Mouse (Mus musculus): ENCODE measurements around the gene Hmga1. TPM values are rescaled to one million over a fixed set of nuclear protein-coding genes. Genes with fewer than 3 reads are reported as not detected.

The Hmga1 gene
- polyA plus RNA-seq, 1 experiment from 2014 or later: 120 TPM

DNA sequence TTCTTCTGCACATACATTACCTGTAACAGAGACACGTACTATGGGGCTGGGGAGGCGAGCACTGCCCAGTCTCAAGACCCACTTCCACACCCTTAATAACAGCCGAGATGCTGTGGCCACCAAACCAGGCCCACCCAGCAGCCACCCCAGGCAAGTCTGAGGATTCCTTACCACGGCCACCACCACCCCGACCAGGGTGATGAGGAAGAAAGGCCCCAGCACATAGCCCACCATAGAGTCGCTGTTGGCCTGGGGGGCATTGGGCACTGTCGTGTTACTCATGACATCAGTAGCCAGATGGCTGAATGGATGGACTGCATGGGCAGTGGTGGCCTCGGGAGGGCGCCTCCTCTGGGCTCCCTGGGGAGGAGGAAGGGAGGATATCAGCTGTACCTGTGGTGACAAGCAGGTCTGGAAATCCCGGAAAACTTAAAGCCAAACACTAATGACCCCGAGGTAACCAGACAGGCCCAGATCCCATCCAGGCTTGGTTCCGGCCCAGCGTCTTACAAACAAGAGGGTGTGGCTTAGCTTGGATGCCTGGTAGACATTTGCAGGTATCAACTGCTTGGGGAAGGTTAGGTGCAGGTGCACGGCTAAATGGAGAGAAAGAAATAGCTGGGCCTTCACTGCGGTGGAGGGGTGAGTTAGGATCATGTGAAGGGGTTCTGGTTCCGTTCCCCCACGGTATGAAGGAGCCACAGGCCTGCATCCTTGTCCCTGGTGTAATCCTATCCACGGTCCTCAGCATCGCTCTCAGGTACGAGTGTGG lies 8.3 kb downstream of the Hmga1 start:
- H3K4me3 ChIP-seq (replicated peaks): peak overlapping the region; percentile 68
- peak overlapping the region; percentile 80 for H3K9ac ChIP-seq (replicated peaks)
- H3K4me2 ChIP-seq (replicated peaks): peak overlapping the region; percentile 90
- peak overlapping the region; percentile 56 for H3K27ac ChIP-seq
- H3K4me1 ChIP-seq (replicated peaks): peaks cover 42% of the 10 kb centered on the region
- peaks cover 10% of the 10 kb centered on the region for H3K36me3 ChIP-seq
- H3K9me3 ChIP-seq: no peaks in the 10 kb centered on the region
- 11% methylated on average over 20 of the region's 20 CpGs for WGBS
- no peaks in the 10 kb centered on the region for H3K27me3 ChIP-seq
- no peak for ATAC-seq

DNA sequence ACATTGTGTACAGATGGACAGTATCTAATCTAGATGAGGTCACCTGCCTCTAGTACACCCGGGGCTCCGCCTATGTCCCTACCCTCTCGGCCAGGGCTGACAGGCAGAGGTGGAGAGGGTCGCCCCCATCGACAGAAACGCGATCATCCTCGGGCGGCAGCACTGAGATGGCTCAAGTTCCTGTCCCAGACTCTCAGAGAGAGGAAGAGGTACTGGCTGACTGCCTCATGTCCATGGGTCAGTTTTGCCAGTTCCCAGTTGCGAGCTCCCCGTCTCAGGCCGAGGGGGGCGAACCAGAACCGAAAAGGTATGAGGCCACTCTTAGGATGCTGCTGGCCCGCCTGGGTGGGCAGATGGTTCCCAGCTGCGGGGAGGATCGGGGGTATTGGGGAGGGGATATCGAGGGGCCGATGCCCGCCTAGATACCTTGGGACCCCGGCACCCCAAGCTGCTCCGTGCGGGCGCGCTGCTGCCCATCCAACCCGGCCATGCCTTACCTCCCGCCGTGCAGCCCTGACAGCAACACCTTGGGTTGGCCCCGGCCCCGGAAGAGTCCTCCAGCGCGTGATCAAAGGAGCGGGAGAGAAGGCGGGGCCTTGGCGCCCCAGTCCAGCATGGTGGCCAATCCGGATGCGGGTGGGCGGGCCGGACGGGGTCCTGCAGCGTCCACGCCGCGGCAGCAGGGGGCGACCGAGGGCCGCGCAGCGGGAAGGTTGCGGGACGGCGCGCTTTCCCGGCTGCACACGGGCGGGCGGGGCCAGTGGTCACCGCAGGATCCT lies 9.1 kb downstream of the Hmga1 start, which contains the start of gene AI413582:
Gene AI413582 (minus strand): TSS at position 594 of the 779 bp plus-strand sequence.
- H3K27ac ChIP-seq: peak within 1 kb of the TSS; percentile 59
- peaks cover 10% of the 10 kb centered on the region for H3K36me3 ChIP-seq
- peaks cover 36% of the 10 kb centered on the region for H3K4me1 ChIP-seq (replicated peaks)
- peak within 1 kb of the TSS; percentile 68 for H3K4me3 ChIP-seq (replicated peaks)
- H3K4me2 ChIP-seq (replicated peaks): peak within 1 kb of the TSS; percentile 90
- peak within 1 kb of the TSS; percentile 80 for H3K9ac ChIP-seq (replicated peaks)
- H3K9me3 ChIP-seq: no peaks in the 10 kb centered on the region
- ATAC-seq: peak; percentile 95
- WGBS: under 1% methylated on average over 57 of the region's 58 CpGs
- no peaks in the 10 kb centered on the region for H3K27me3 ChIP-seq

DNA sequence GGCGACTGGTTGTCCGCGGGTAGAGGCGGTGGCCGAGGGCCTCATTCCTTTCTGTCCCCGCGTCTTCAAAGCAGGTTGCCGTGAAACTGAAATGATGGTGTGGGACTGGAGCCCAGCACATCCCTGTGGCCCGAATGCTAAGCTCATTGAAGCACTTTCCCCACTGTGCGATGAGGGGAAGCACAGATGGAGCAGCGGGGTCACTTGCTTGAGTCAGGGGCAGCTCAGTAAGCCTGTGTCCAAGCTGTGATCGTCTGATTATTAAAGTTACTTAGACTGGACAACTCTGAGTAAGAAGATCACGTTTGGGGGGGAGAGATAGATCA lies 9.6 kb downstream of the Hmga1 start:
- H3K4me2 ChIP-seq (replicated peaks): peak overlapping the region; percentile 90
- peak overlapping the region; percentile 66 for H3K9ac ChIP-seq (replicated peaks)
- WGBS: under 1% methylated on average over 13 of the region's 13 CpGs
- no peaks in the 10 kb centered on the region for H3K27me3 ChIP-seq
- peak overlapping the region; percentile 68 for H3K4me3 ChIP-seq (replicated peaks)
- H3K27ac ChIP-seq: peak overlapping the region; percentile 59
- H3K4me1 ChIP-seq (replicated peaks): peaks cover 36% of the 10 kb centered on the region
- H3K9me3 ChIP-seq: no peaks in the 10 kb centered on the region
- peaks cover 10% of the 10 kb centered on the region for H3K36me3 ChIP-seq
- peak; percentile 55; the same call in 1 of the 2 replicates for ATAC-seq

DNA sequence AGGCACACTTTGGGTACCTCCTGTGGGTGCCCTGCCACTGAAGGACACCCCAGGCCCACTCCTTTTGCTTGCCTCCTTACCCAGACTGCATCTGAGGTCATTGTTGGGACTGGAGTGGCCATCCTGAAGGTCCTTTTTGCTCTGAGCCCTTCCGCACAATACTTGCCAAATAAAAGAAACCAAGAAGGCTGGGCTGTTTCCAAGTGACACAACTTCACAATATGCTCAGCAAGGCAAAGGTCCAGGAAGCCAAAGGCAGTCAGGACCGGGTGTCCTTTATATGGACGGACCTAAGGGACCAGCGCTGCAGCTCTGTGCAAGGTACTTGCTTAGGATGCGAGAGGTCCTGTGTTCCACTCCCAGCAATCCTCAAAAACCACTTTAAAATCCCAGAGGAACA lies 11.9 kb downstream of the Hmga1 start:
- H3K9ac ChIP-seq (replicated peaks): no peak overlapping the region
- H3K4me1 ChIP-seq (replicated peaks): peaks cover 28% of the 10 kb centered on the region
- 94% methylated on average over 5 of the region's 5 CpGs for WGBS
- ATAC-seq: no peak
- no peaks in the 10 kb centered on the region for H3K27me3 ChIP-seq
- no peak overlapping the region for H3K4me3 ChIP-seq (replicated peaks)
- H3K36me3 ChIP-seq: peaks cover 14% of the 10 kb centered on the region
- H3K27ac ChIP-seq: no peak overlapping the region
- no peaks in the 10 kb centered on the region for H3K9me3 ChIP-seq
- H3K4me2 ChIP-seq (replicated peaks): no peak overlapping the region

DNA sequence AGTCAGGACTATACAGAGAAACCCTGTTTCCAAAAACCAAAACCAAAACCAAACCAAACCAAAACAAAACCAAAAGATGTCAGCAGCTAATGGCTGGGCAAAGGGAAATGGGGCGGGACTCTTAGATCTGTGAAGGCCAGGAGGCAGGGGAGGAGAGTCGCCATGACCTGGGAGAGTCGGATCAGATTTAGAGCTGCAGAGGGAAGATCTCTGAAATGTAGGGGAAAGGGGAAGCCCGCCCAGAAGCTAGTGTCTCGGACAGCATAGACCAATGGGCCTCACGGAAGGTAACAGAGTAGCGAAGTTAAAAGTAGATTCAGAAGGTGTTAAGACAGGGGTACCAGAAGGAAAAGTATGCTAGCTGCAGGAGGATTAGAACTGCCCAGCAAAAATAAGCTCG lies 15.0 kb downstream of the Hmga1 start:
- peaks cover 34% of the 10 kb centered on the region for H3K36me3 ChIP-seq
- no peak for ATAC-seq
- H3K27me3 ChIP-seq: no peaks in the 10 kb centered on the region
- H3K4me1 ChIP-seq (replicated peaks): peaks cover 6% of the 10 kb centered on the region
- 80% methylated on average over 8 of the region's 8 CpGs for WGBS
- no peaks in the 10 kb centered on the region for H3K9me3 ChIP-seq
- no peak overlapping the region for H3K4me3 ChIP-seq (replicated peaks)
- no peak overlapping the region for H3K9ac ChIP-seq (replicated peaks)
- H3K4me2 ChIP-seq (replicated peaks): no peak overlapping the region
- H3K27ac ChIP-seq: no peak overlapping the region

DNA sequence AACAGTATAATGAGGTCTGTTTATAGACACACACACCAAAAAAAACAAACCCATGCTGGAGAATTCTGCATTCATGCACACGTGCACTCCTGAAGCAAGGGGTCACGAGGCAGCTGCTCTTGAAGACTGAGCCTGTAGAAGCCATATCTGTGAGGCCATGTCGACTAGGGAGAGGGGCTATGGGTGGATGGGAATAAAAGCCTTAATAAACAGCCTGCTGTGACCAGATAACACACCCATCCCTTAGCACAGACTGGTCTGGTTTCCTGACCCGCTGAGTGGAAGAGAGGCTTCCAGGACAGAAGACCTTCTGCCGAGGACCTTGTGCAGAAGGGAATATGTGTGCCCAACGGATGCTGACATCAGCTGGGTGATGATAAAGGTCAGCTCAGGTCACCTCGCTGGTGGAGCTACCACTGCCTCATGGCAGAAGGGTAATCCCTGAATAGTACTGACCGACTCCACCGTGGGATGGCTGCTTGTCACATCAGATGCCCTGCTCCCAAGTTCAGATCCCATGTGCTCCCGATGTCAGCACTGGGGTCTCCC lies 17.5 kb downstream of the Hmga1 start:
- Histone ChIP-seq H3K4me2 (replicated peaks) (no peak overlapping the region), H3K4me1 (replicated peaks) (no peaks in the 10 kb centered on the region), H3K36me3 (peaks cover 56% of the 10 kb centered on the region), H3K27me3 (no peaks in the 10 kb centered on the region), H3K27ac (no peak overlapping the region), H3K9ac (replicated peaks) (no peak overlapping the region), H3K9me3 (no peaks in the 10 kb centered on the region), H3K4me3 (replicated peaks) (no peak overlapping the region)
- 90% methylated on average over 10 of the region's 10 CpGs for WGBS
- no peak for ATAC-seq

DNA sequence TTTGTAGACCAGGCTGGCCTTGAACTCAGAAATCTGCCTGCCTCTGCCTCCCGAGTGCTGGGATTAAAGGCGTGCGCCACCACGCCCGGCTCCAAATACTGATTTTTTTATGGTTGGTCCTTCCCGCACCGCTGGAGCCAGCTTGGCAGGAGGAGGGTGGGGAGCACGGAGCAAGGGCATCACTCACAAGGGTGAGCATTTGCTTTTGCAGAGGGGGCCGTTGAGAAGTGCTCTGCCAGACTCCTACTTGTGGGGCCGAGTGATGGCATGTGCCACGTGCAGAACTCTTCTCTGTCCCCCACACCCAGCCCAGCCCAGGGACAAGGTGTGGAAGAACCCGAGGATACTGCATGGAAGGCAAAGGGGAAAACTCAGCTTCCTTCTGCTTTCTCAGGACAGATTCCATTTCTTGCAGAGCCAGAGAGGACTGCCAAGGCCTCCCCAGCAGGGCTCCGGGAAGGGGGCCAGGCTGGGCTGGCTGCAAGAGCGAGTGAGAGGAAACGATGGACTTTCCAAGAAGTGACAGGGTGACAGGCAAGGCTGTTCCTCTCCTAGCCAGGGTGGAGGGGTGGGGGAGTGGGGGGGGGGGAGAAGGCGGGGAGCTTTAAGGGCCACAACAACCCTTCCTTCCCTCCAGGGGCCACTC lies 18.3 kb downstream of the Hmga1 start:
- no peak for ATAC-seq
- no peak overlapping the region for H3K4me2 ChIP-seq (replicated peaks)
- no peak overlapping the region for H3K9ac ChIP-seq (replicated peaks)
- H3K27ac ChIP-seq: no peak overlapping the region
- H3K9me3 ChIP-seq: no peaks in the 10 kb centered on the region
- H3K4me1 ChIP-seq (replicated peaks): no peaks in the 10 kb centered on the region
- WGBS: 96% methylated on average over 16 of the region's 16 CpGs
- H3K27me3 ChIP-seq: no peaks in the 10 kb centered on the region
- no peak overlapping the region for H3K4me3 ChIP-seq (replicated peaks)
- H3K36me3 ChIP-seq: peaks cover 64% of the 10 kb centered on the region

DNA sequence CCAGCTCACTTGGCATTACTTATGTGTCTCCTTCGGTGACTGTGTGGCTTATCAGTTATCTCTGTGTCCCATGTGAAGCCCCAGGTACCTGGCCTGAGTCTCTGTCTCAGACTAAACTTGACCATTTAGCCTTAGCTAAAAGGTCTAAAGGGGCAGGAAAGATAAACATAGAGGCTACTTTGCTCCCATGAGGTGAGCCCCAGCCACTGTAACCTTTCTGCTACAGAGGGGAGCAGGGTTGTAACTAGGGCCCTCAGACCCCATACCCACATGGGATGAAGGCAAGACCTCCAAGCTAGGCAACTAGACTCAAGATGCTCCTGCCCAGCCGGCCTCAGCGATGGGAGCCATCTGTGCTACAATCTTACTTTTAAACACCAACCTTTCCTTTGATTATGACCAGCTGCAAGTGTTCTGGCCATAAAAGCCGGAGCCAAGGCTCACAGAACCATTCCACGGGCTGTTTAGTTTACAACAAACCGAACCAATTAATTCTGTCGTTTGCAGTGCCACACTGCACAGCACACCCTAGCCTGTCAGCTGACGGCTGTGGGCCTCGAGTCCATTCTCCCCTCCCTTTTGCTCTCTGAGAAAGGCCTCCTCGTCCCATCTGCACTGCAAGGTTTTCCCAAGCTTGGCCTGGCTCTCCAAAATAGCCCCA lies 18.9 kb downstream of the Hmga1 start:
- Histone ChIP-seq H3K4me2 (replicated peaks) (no peak overlapping the region), H3K36me3 (peaks cover 70% of the 10 kb centered on the region), H3K4me1 (replicated peaks) (no peaks in the 10 kb centered on the region), H3K27me3 (no peaks in the 10 kb centered on the region), H3K9ac (replicated peaks) (no peak overlapping the region), H3K4me3 (replicated peaks) (no peak overlapping the region), H3K9me3 (no peaks in the 10 kb centered on the region), H3K27ac (no peak overlapping the region)
- WGBS: 89% methylated on average over 10 of the region's 10 CpGs
- no peak for ATAC-seq

DNA sequence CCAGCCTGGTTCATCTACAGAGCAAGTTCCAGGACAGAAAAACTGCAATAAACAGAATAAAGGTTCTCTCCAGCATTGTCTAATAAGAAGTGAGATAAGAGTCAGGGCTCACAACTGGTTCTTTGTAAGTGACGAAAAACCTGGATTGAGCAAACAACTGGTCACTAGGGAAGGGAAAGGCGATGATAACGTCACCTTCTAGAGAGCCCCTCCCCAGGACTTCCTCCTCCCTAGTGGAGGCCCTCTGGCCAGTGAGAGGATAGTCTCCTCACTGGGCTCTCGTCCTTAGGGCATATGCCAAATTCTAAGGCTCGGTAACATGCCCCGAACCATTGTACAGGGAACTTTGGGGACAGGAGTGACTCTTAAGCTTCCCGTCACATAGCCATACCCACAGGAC lies 19.8 kb downstream of the Hmga1 start:
- Histone ChIP-seq H3K4me3 (replicated peaks) (no peak overlapping the region), H3K9me3 (no peaks in the 10 kb centered on the region), H3K4me1 (replicated peaks) (no peaks in the 10 kb centered on the region), H3K4me2 (replicated peaks) (no peak overlapping the region), H3K27ac (no peak overlapping the region), H3K9ac (replicated peaks) (no peak overlapping the region), H3K27me3 (no peaks in the 10 kb centered on the region), H3K36me3 (peaks cover 78% of the 10 kb centered on the region)
- ATAC-seq: no peak
- WGBS: 92% methylated on average over 7 of the region's 7 CpGs

DNA sequence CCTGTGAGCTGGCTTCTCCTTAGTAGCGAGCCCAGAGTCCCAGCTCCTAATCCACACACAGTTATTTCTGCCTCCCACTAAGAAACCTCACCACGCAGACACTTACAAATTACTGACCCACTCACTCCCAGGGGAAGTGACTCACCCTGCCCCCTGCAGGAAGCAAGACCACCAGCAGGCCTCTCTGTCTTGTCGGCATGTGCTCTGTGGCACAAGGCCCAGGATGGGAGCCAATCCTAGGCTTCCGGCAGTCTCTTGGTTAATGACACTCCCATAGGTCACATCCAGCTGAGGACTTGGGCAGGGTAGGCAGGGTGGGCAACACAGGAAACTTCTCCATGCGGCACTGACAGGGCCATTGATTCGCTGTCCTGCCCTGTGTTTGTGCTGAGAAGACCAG lies 21.2 kb downstream of the Hmga1 start:
- no peaks in the 10 kb centered on the region for H3K27me3 ChIP-seq
- peaks cover 87% of the 10 kb centered on the region for H3K36me3 ChIP-seq
- no peak overlapping the region for H3K27ac ChIP-seq
- no peak overlapping the region for H3K4me2 ChIP-seq (replicated peaks)
- H3K4me3 ChIP-seq (replicated peaks): no peak overlapping the region
- WGBS: 77% methylated on average over 6 of the region's 6 CpGs
- 0 out of 2 replicates have a peak, but pooled peaks have one; percentile 9 for ATAC-seq
- H3K4me1 ChIP-seq (replicated peaks): no peaks in the 10 kb centered on the region
- H3K9me3 ChIP-seq: no peaks in the 10 kb centered on the region
- no peak overlapping the region for H3K9ac ChIP-seq (replicated peaks)

DNA sequence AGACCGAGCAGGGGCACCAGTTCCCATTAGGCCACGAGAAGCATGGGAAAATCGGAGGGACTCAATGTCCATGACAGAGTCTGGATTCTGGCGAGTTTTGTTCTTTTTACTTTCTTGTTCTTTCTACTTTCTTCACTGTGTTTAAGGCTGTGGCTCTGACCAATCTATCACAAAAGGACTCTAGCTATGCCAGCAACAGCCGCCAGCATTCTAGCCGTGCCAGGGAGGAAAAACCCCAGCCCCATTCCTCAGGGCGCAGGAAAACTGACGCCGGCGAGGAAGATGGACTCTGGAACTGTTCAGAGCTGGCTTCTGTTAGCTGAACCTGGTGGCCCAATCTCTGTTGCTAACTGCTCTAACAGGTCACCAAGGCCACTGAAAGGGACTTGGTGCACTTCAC lies 22.2 kb downstream of the Hmga1 start:
- Histone ChIP-seq H3K36me3 (peaks cover 91% of the 10 kb centered on the region), H3K27ac (no peak overlapping the region), H3K9me3 (no peaks in the 10 kb centered on the region), H3K27me3 (no peaks in the 10 kb centered on the region), H3K4me2 (replicated peaks) (no peak overlapping the region), H3K9ac (replicated peaks) (no peak overlapping the region), H3K4me1 (replicated peaks) (no peaks in the 10 kb centered on the region), H3K4me3 (replicated peaks) (no peak overlapping the region)
- 94% methylated on average over 10 of the region's 10 CpGs for WGBS
- ATAC-seq: no peak
